Mouse (Mus musculus) CH12.LX (cell line): Measurements from ENCODE around the gene Clec12a. TPM values are rescaled to one million over a fixed set of nuclear protein-coding genes. Genes with fewer than 3 reads are reported as not detected.

Source experiments
- DNase-seq: peaks from one replicate; pipeline ENCODE4 v3.0.0-alpha.2; 2013; ENCODE audit errors: extremely low read depth
- H3K27ac ChIP-seq: 2 replicates; pipeline ENCODE4 v1.5.1; 2012; ENCODE audit warnings: low read depth, mild to moderate bottlenecking, control low read depth, moderate library complexity; ENCODE audit not compliant: insufficient read depth
- H3K27me3 ChIP-seq: replicated peaks from 2 replicates; pipeline ENCODE3; 2012; ENCODE audit warnings: inconsistent platforms
- H3K36me3 ChIP-seq, 2 experiments: replicated peaks in 1 of 2; 2 replicates each; pipeline versions ENCODE3 to v1.6.1; 2012; ENCODE audit warnings: inconsistent platforms in 1 of 2, low read length in 1 of 2, mild to moderate bottlenecking in 1 of 2, mixed read lengths in 1 of 2, moderate library complexity in 1 of 2; ENCODE audit not compliant: control insufficient read depth in 1 of 2, insufficient read depth in 1 of 2
- H3K4me1 ChIP-seq, 2 experiments: 2 replicates each; pipeline ENCODE4 v1.6.1; 2012; ENCODE audit warnings: inconsistent platforms in 1 of 2, moderate library complexity in 1 of 2; ENCODE audit not compliant: insufficient read depth in 2 of 2, control insufficient read depth in 1 of 2
- H3K4me2 ChIP-seq: 2 replicates; pipeline ENCODE4 v1.6.1; 2012; ENCODE audit warnings: low read depth, mild to moderate bottlenecking, control low read depth; ENCODE audit not compliant: poor library complexity, insufficient read depth, severe bottlenecking
- H3K4me3 ChIP-seq, 3 experiments: fragments of 150-350 bp in 1 of 3; sonication (generic) in 1 of 3; replicated peaks in 1 of 3; 2 replicates each; pipeline versions ENCODE3 to v1.5.1; 2011 to 2012; ENCODE audit warnings: low read depth in 2 of 3, low read length in 2 of 3, mild to moderate bottlenecking in 2 of 3, moderate library complexity in 2 of 3, control low read depth in 1 of 3, improper control_type of control experiment in 1 of 3, inconsistent platforms in 1 of 3, mixed read lengths in 1 of 3; ENCODE audit not compliant: poor library complexity in 1 of 3
- H3K79me2 ChIP-seq: replicated peaks from 2 replicates; pipeline ENCODE4 v1.6.1; 2012; ENCODE audit warnings: mild to moderate bottlenecking, moderate library complexity; ENCODE audit not compliant: control insufficient read depth, poor library complexity, insufficient read depth, severe bottlenecking; ENCODE audit errors: extremely low read depth
- H3K9ac ChIP-seq: 2 replicates; pipeline ENCODE4 v1.6.1; 2012; ENCODE audit warnings: low read depth, mild to moderate bottlenecking, control low read depth, moderate library complexity; ENCODE audit not compliant: insufficient read depth
- H3K9me3 ChIP-seq: replicated peaks from 2 replicates; pipeline ENCODE3; 2012; ENCODE audit warnings: low read length, inconsistent platforms, mixed read lengths
- BHLHE40 ChIP-seq: IDR thresholded peaks from 2 replicates; pipeline ENCODE4 v1.6.1; 2011; ENCODE audit warnings: mild to moderate bottlenecking, low read depth, low read length, improper control_type of control experiment
- ELF1 ChIP-seq: IDR thresholded peaks from 2 replicates; pipeline ENCODE4 v1.6.1; 2014; ENCODE audit warnings: low read depth, mild to moderate bottlenecking, inconsistent platforms, low read length, improper control_type of control experiment
- JUND ChIP-seq: conservative IDR thresholded peaks from 2 replicates; pipeline ENCODE4 v1.6.1; 2011; ENCODE audit warnings: low read depth, low read length, improper control_type of control experiment
- MAFK ChIP-seq: IDR thresholded peaks from 2 replicates; pipeline ENCODE4 v1.6.1; 2011; ENCODE audit warnings: low read length, improper control_type of control experiment; ENCODE audit not compliant: insufficient replicate concordance
- MAZ ChIP-seq: IDR thresholded peaks from 2 replicates; pipeline ENCODE4 v1.6.1; 2012; ENCODE audit warnings: low read depth, mild to moderate bottlenecking, inconsistent platforms, low read length, improper control_type of control experiment, moderate library complexity
- MEF2A ChIP-seq: IDR thresholded peaks from 2 replicates; pipeline ENCODE4 v1.6.1; 2014; ENCODE audit warnings: low read depth, mild to moderate bottlenecking, inconsistent platforms, low read length, improper control_type of control experiment, borderline replicate concordance
- MYC ChIP-seq: IDR thresholded peaks from 2 replicates; pipeline ENCODE4 v1.6.1; 2011; ENCODE audit warnings: low read depth, mild to moderate bottlenecking, improper control_type of control experiment, low read length
- NRF1 ChIP-seq: IDR thresholded peaks from 2 replicates; pipeline ENCODE4 v1.6.1; 2014; ENCODE audit warnings: low read depth, mild to moderate bottlenecking, inconsistent platforms, low read length, improper control_type of control experiment, moderate library complexity
- POLR2A ChIP-seq: IDR thresholded peaks from 2 replicates; pipeline ENCODE4 v1.6.1; 2011; ENCODE audit warnings: low read depth, mild to moderate bottlenecking, improper control_type of control experiment, low read length
- POLR2AphosphoS2 ChIP-seq: IDR thresholded peaks from 2 replicates; pipeline ENCODE4 v1.6.1; 2011; ENCODE audit warnings: low read depth, low read length, improper control_type of control experiment
- RAD21 ChIP-seq: IDR thresholded peaks from 2 replicates; pipeline ENCODE4 v1.6.1; 2011; ENCODE audit warnings: low read depth, mild to moderate bottlenecking, low read length, improper control_type of control experiment, moderate library complexity
- SIN3A ChIP-seq: IDR thresholded peaks from 2 replicates; pipeline ENCODE4 v1.6.1; 2012; ENCODE audit warnings: low read length, improper control_type of control experiment, inconsistent platforms
- SMC3 ChIP-seq: IDR thresholded peaks from 2 replicates; pipeline ENCODE4 v1.6.1; 2011; ENCODE audit warnings: low read depth, low read length, improper control_type of control experiment
- TCF12 ChIP-seq: IDR thresholded peaks from 2 replicates; pipeline ENCODE4 v1.6.1; 2014; ENCODE audit warnings: low read depth, mild to moderate bottlenecking, inconsistent platforms, low read length, improper control_type of control experiment
- UBTF ChIP-seq: IDR thresholded peaks from 2 replicates; pipeline ENCODE4 v1.6.1; 2012; ENCODE audit warnings: low read depth, mild to moderate bottlenecking, inconsistent platforms, low read length, improper control_type of control experiment, moderate library complexity
- ZKSCAN1 ChIP-seq: IDR thresholded peaks from 2 replicates; pipeline ENCODE4 v1.6.1; 2012; ENCODE audit warnings: low read depth, inconsistent platforms, low read length, improper control_type of control experiment, borderline replicate concordance
- ZNF384 ChIP-seq: IDR thresholded peaks from 2 replicates; pipeline ENCODE4 v1.6.1; 2012; ENCODE audit warnings: low read depth, low read length, improper control_type of control experiment, inconsistent platforms
- dilution Hi-C: fragments of 300-500 bp; cut with MboI; formaldehyde crosslinking; loops from 2 replicates; pipeline ENCODE4 v1.14.3; 2020; ENCODE audit warnings: low sequenced_read_pairs; ENCODE audit not compliant: extremely low pct_unique_long_range_greater_than_20kb, extremely low pct_ligation_motif_present
- in situ Hi-C: fragments of 300-500 bp; cut with MboI; formaldehyde crosslinking; loops from 3 replicates; pipeline ENCODE4 v1.14.3; 2019; ENCODE audit warnings: low sequenced_read_pairs, low pct_ligation_motif_present, low pct_unique_long_range_greater_than_20kb, mixed read lengths
- polyA plus RNA-seq: library from polyadenylated mRNA; unstranded; fragments of >175 nt; gene quantifications from 2 replicates; pipeline ENCODE4 v1.2.1, GENCODE M21; 2012; ENCODE audit warnings: low read depth; ENCODE audit not compliant: insufficient read length
- total RNA-seq, 2 experiments: library from RNA; depleted of rRNA; stranded (reverse); fragments of 300-350 nt in 1 of 2; fragments of >200 nt in 1 of 2; gene quantifications; 2 replicates each; pipeline ENCODE4 v1.2.3; 2012 to 2014

Clec12a gene
- total and polyA plus RNA-seq, 3 experiments, result 1.7 to 11.9 (median 8.0) TPM

DNA sequence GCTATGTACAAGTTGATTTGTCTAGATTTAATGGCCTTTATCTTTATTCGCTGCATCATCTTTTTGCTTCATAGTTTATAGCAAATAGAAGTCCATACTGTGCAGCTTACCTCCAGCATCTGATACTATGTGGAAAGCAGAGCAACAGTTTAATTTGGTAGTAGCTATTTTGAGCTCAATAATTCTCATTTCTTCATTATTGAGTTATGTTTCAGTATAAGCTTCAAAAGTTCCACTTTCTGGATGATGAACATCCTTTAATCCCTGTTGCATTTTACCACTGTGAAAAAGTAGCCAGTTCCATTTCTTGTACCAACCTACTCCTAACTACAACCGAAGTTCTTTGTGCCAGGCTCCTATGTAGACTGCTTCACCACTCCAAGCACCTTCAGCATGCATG, 66.1 kb downstream of the Clec12a start, which contains the start of gene Clec9a:
TSS of gene Clec9a (plus strand) at position 301 of the 400 bp plus-strand sequence.
- Histone ChIP-seq H3K9me3 (no peaks in the 10 kb centered on the region), H3K4me1 (peaks cover 0 to 19% of the 10 kb centered on the region in 2 experiments; a peak in 2 of 4 replicates), H3K36me3 (no peaks in the 10 kb centered on the region), H3K4me3 (no peak within 1 kb of the TSS), H3K27me3 (no peaks in the 10 kb centered on the region), H3K9ac (no peak within 1 kb of the TSS), H3K79me2 (no peaks in the 10 kb centered on the region), H3K4me2 (no peak within 1 kb of the TSS), H3K27ac (no peak within 1 kb of the TSS)
- dilution Hi-C loops, result no loop called here
- TF ChIP-seq TCF12, result no peak
- TF ChIP-seq MAZ, result no peak
- no peak for TF ChIP-seq MYC
- TF ChIP-seq MAFK, result no peak
- TF ChIP-seq POLR2A, result no peak
- no peak for TF ChIP-seq JUND
- in situ Hi-C loops, result loop anchor here (5.0 kb wide), 1 partner anchor 34 kb away; no protein-coding TSS in a partner anchor
- no peak for DNase-seq

DNA sequence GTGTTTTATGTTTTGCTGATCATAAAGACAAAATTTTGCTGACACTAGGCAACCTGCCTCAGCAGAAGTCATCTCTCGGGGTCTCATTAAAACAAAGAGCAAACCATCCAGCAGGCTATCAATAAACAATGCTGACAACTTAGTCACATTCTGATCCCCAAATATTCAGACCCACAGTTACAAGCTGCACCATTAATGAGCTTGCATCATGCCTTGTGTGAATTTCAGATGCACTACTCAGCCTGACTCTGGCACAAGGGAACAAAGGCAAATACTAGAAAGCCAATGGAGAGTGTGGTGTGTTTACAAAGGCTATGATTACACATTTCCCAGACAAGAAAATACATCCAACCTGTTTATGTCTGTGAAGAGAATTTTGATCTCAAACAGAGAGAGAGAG, 71.7 kb downstream of the Clec12a start:
- H3K27me3 ChIP-seq, result peaks cover 2% of the 10 kb centered on the region
- H3K4me1 ChIP-seq, result 0 out of 4 replicates have a peak, but pooled peaks cover 0 to 1% of the 10 kb centered on the region in 2 experiments
- no peak overlapping the region for H3K4me2 ChIP-seq
- no peaks in the 10 kb centered on the region for H3K79me2 ChIP-seq
- DNase-seq, result no peak
- TF ChIP-seq SMC3 (no peak), NRF1 (no peak), ZNF384 (no peak), MEF2A (no peak), MAFK (no peak), POLR2AphosphoS2 (no peak), BHLHE40 (no peak), MYC (no peak), RAD21 (no peak), JUND (no peak), ZKSCAN1 (no peak), UBTF (no peak), SIN3A (no peak), ELF1 (no peak), TCF12 (no peak)
- H3K36me3 ChIP-seq, result no peaks in the 10 kb centered on the region
- dilution Hi-C loops (no loop called here), in situ Hi-C loops (no loop called here)
- H3K9ac ChIP-seq, result no peak overlapping the region
- no peak overlapping the region for H3K27ac ChIP-seq
- no peaks in the 10 kb centered on the region for H3K9me3 ChIP-seq
- H3K4me3 ChIP-seq, result no peak overlapping the region

Other genes starting within 250 kb of the Clec12a start
- not detected in 2 replicates for gene Clec2e, start 241.8 kb upstream of the Clec12a start, total RNA-seq (2012; rRNA removed)
- gene Clec2e, start 241.8 kb upstream of the Clec12a start, total RNA-seq (2014; rRNA removed), result not detected in 2 replicates
- gene Clec2e, start 241.8 kb upstream of the Clec12a start, polyA plus RNA-seq, result not detected in 2 replicates
- 50.7 and 53.4 TPM in 2 replicates for gene Clec2d, start 162.1 kb upstream of the Clec12a start, total RNA-seq (2012; rRNA removed)
- gene Clec2d, start 162.1 kb upstream of the Clec12a start, total RNA-seq (2014; rRNA removed), result 19.7 and 25.9 TPM in 2 replicates
- 5.1 and 6.0 TPM in 2 replicates for gene Clec2d, start 162.1 kb upstream of the Clec12a start, polyA plus RNA-seq
- gene Cd69, start 67.3 kb upstream of the Clec12a start, total RNA-seq (2012; rRNA removed), result 112 and 132 TPM in 2 replicates
- gene Cd69, start 67.3 kb upstream of the Clec12a start, total RNA-seq (2014; rRNA removed), result 229 and 269 TPM in 2 replicates
- 71.2 and 71.3 TPM in 2 replicates for gene Cd69, start 67.3 kb upstream of the Clec12a start, polyA plus RNA-seq
- gene 4922502D21Rik, start 10.9 kb upstream of the Clec12a start, total RNA-seq (2012; rRNA removed), result 2.0 and 2.8 TPM in 2 replicates
- 0.23 and 0.42 TPM in 2 replicates for gene 4922502D21Rik, start 10.9 kb upstream of the Clec12a start, total RNA-seq (2014; rRNA removed)
- 0.46 and 0.61 TPM in 2 replicates for gene 4922502D21Rik, start 10.9 kb upstream of the Clec12a start, polyA plus RNA-seq
- gene Clec12b, start 43.2 kb downstream of the Clec12a start, total RNA-seq (2012; rRNA removed), result not detected in 2 replicates
- not detected in 2 replicates for gene Clec12b, start 43.2 kb downstream of the Clec12a start, total RNA-seq (2014; rRNA removed)
- gene Clec12b, start 43.2 kb downstream of the Clec12a start, polyA plus RNA-seq, result not detected in 2 replicates
- not detected in 2 replicates for gene Clec1b, start 54.6 kb downstream of the Clec12a start, total RNA-seq (2012; rRNA removed)
- not detected in 2 replicates for gene Clec1b, start 54.6 kb downstream of the Clec12a start, total RNA-seq (2014; rRNA removed)
- not detected in 2 replicates for gene Clec1b, start 54.6 kb downstream of the Clec12a start, polyA plus RNA-seq
- not detected in 2 replicates for gene Clec9a, start 66.2 kb downstream of the Clec12a start, total RNA-seq (2012; rRNA removed)
- gene Clec9a, start 66.2 kb downstream of the Clec12a start, total RNA-seq (2014; rRNA removed), result not detected in 2 replicates
- gene Clec9a, start 66.2 kb downstream of the Clec12a start, polyA plus RNA-seq, result not detected in 2 replicates
- not detected in 2 replicates for gene Clec1a, start 109.3 kb downstream of the Clec12a start, total RNA-seq (2012; rRNA removed)
- not detected in 2 replicates for gene Clec1a, start 109.3 kb downstream of the Clec12a start, total RNA-seq (2014; rRNA removed)
- not detected in 2 replicates for gene Clec1a, start 109.3 kb downstream of the Clec12a start, polyA plus RNA-seq
- gene Olr1, start 164.5 kb downstream of the Clec12a start, total RNA-seq (2012; rRNA removed), result not detected in 2 replicates
- not detected in 2 replicates for gene Olr1, start 164.5 kb downstream of the Clec12a start, total RNA-seq (2014; rRNA removed)
- not detected in 2 replicates for gene Olr1, start 164.5 kb downstream of the Clec12a start, polyA plus RNA-seq
- not detected in 2 replicates for gene Tmem52b, start 169.9 kb downstream of the Clec12a start, total RNA-seq (2012; rRNA removed)
- not detected in 2 replicates for gene Tmem52b, start 169.9 kb downstream of the Clec12a start, total RNA-seq (2014; rRNA removed)
- not detected in 2 replicates for gene Tmem52b, start 169.9 kb downstream of the Clec12a start, polyA plus RNA-seq
- gene Gabarapl1, start 190.5 kb downstream of the Clec12a start, total RNA-seq (2012; rRNA removed), result 43.9 and 46.3 TPM in 2 replicates
- gene Gabarapl1, start 190.5 kb downstream of the Clec12a start, total RNA-seq (2014; rRNA removed), result 75.2 and 80.8 TPM in 2 replicates
- 96.2 and 102 TPM in 2 replicates for gene Gabarapl1, start 190.5 kb downstream of the Clec12a start, polyA plus RNA-seq
- gene Klre1, start 235.2 kb downstream of the Clec12a start, total RNA-seq (2012; rRNA removed), result not detected in 2 replicates
- not detected in 2 replicates for gene Klre1, start 235.2 kb downstream of the Clec12a start, total RNA-seq (2014; rRNA removed)
- not detected in 2 replicates for gene Klre1, start 235.2 kb downstream of the Clec12a start, polyA plus RNA-seq
- gene Klrd1, start 249.1 kb downstream of the Clec12a start, total RNA-seq (2012; rRNA removed), result not detected in 2 replicates
- gene Klrd1, start 249.1 kb downstream of the Clec12a start, total RNA-seq (2014; rRNA removed), result 0.49 TPM in 1 of 2 replicates, not detected in the other
- gene Klrd1, start 249.1 kb downstream of the Clec12a start, polyA plus RNA-seq, result not detected in 2 replicates